Mouse (Mus musculus) B cell, adult 2 months (primary cell): ENCODE data around the gene Mycbp.

Experiments
- DNase-seq, 2 experiments: peaks; one replicate each; pipeline ENCODE4 v3.0.0; 2022

Gene Mycbp

DNA sequence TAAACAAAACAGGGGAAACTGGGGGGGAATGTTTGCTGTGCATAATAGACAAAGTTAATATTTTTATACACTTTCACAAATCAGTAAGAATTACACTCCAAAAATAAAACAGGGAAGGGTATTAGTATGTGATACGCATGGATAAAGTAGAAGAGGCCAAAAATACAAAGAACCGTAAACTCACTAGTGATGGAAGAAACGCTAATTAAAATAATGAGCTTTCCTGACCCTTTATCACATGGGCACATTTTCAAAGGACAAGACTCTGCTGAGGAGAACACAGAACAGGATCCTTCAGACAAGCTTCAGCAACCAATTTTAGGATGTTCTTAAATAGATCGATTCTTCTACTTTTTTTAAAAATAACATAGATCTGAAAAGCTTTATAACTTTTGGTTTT is 42.1 kb downstream of the Mycbp start:
- DNase-seq, result no peak

DNA sequence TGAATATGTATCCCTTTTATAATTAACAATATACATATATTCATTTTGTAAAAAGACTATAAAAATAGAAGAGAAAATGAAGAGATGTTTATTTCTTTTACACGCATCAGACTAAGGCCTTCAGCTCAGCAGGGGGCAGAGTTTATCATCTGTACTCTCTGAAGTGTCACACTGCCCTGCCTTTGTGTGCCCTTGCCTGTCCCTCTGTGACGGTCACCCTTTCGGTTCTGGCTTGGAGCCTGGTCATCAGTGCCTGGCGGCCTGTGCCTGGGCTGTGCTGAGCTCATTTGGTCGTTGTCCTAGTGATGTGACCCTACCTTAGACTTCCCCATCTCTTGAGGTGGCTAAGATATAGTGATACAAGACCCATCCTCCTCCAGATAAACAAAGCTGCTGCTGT is 42.5 kb downstream of the Mycbp start:
- DNase-seq, result no peak

DNA sequence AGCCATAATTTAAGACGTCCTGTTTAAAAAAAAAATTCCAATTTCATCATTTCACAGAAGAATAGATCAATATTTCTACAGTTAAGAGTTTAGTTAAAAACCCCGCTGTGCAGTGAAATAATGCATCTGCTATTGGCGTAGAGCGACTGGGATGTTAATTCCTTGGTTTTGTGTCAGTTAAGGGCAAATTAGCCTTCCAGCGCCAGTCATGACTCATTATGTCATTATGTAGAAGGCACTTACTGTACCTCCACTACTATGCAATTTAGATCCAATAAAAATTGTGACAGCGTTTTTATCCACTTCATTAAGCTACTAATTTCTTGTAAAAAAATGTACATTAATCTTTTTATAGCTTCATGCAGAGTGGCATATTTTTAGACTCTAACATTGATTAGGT is 44.3 kb downstream of the Mycbp start:
- no peak for DNase-seq

DNA sequence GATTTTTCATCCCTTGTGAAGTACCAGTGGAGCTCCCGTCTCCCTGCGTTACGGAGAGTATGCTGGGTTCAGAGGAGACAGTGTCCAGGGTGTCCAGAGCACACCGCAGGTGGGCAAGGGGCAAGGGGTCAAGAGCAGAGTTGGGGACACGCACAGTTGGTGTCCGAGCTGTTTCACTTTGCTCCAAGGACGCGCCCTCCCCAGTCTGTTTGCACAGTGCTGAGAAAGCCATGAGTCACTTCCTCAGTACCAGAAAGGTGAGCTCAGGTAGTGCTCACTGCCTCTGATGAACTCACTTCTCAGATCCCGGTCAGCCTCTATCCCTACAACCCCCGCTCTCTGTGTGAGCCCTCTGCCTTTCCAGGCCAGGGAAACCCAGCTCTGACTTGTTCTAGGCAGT is 45.0 kb downstream of the Mycbp start:
- DNase-seq, result no peak

DNA sequence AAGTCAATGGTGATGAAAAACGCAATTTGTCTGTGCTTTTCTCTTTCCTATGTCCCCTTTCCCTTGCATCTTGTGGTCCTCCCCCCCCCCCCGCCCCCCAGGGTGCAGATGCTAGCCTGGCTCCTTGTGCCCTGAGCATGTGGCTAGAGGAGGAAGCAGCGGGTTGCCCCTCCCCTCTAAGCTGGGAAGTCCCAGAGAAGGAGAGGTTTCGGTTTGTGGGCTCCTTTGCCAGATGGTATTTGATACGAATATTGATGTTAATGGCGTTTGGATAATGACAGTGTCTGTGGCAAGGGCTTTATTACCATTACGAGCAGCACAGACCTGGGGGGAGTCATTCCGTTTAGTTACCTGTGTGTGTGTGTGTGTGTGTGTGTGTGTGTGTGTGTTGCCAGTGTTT is 47.4 kb downstream of the Mycbp start:
- DNase-seq, result peak; percentile 7 to 20

DNA sequence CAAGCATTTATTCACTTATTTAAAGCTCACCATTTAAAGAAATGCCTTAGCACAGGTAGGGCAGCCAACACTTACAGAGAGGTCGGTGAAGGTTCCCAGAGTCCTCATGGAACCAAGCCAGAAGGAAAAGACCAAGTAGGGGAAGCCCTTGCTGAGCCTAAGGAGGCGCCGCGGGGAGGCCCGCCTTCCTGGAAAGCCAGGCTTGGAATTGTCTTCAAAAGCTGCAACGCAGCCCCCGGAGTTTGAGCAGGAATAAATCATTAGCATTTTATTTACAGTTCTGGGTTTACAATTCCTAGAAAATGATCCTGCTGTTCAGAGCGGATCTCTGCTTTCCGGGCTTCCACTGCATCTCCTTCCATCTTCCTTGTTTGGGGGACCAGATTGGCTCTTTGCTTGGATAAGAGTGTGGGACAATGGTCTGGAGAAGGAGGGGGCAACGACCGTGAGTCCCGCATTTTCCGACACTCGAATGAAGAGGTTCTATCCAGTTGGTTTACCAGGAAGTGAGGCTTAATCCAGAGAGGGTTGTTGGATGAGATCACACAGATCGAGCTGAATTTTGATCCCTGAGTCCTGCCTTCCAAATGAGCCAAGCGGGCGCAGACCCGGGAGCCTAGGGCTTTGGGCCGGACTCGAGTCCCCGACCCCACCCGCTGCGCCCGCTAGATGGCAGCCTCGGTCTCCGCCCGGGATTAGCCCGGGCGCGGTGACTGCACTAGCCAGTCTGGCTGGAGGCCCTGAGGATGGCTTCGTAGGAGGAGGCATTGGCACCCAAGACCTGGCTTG is 52.3 kb downstream of the Mycbp start:
- DNase-seq, result peak; percentile 73 to 74

DNA sequence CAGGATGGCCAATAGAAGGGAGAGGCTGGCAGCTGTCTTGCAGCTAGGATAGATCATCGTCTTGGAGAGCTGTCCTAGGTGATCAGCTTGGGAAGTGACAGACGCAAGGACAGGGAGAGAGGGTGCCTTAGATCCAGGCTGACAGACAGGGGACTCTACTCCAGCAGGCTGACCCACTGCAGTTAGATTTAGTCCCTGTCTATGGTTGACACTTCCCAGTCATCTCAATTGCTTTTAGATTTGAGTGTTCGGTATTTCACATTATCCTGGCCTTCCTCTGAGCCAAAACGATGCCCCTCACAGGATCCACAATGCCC is 52.8 kb downstream of the Mycbp start:
- no peak for DNase-seq

DNA sequence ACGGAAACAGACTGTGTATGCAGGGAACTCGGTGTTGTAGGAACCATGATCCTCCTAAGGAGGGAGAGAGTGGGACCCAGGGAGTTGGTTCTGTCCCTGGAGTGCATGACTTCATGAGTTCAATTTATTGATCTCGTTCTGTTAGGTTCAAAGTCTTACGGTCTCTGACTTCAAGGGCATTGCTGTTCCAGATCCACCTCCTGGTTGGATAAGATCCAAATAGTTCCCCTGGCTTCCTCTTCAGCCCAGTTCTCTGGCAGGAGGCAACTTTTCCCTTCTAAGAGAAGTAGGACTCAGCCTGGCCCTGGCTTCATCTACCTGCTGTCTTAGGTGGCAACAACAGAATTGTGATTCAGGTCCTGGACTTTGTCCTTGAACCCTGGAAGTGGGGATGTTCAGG is 53.3 kb downstream of the Mycbp start:
- no peak for DNase-seq

DNA sequence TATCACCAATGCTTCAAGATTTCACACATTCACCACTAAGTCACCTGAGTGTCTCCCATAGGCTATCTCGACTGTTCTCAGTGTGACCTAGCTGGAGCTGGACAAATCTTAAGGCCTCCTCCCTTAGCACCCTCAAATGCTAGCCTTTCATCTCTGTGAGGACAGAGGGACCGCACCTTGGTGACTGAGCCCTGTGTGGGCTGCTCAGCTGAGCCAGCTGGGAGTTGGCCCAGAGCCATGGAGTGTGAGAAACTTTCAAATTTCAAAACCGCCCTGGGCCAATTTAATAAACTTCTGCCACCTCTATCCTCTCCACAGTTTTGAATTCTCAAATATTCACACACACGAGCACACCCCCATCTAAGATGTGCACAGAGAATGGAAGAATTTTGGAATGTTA is 56.3 kb downstream of the Mycbp start:
- no peak for DNase-seq
